Mouse (Mus musculus) kidney, adult 2 months (tissue): ENCODE measurements around the gene Tenm4. TPM values are rescaled to one million over a fixed set of nuclear protein-coding genes. Genes with fewer than 3 reads are reported as not detected.

Source experiments
- DNase-seq: peaks from one replicate; pipeline ENCODE4 v3.0.0; 2021
- H3K27ac ChIP-seq: fragments of 200-500 bp; 2 replicates; pipeline ENCODE4 v1.5.1; 2012; ENCODE audit warnings: low read depth, low read length, control low read depth, inconsistent platforms; ENCODE audit not compliant: insufficient read depth
- H3K27me3 ChIP-seq: fragments of 200-500 bp; replicated peaks from 2 replicates; pipeline ENCODE4 v1.6.1; 2012; ENCODE audit warnings: mild to moderate bottlenecking, moderate library complexity, low read length, inconsistent platforms; ENCODE audit not compliant: control insufficient read depth, insufficient read depth
- H3K36me3 ChIP-seq: fragments of 200-500 bp; 2 replicates; pipeline ENCODE4 v1.6.1; 2012; ENCODE audit warnings: mild to moderate bottlenecking, moderate library complexity, low read length, inconsistent platforms; ENCODE audit not compliant: control insufficient read depth, insufficient read depth
- H3K4me1 ChIP-seq: fragments of 200-500 bp; 2 replicates; pipeline ENCODE4 v1.6.1; 2011; ENCODE audit warnings: low read length; ENCODE audit not compliant: control insufficient read depth, insufficient read depth
- H3K4me3 ChIP-seq: fragments of 200-500 bp; 2 replicates; pipeline ENCODE4 v1.5.1; 2011; ENCODE audit warnings: mild to moderate bottlenecking, low read depth, low read length, control low read depth; ENCODE audit not compliant: insufficient read depth
- CTCF ChIP-seq: fragments of 200-500 bp; conservative IDR thresholded peaks from 2 replicates; pipeline ENCODE4 v1.5.1; 2011; ENCODE audit warnings: low read depth, mild to moderate bottlenecking, control low read depth, low read length, moderate library complexity, mixed read lengths; ENCODE audit not compliant: insufficient read depth, insufficient read length
- POLR2A ChIP-seq: fragments of 200-500 bp; IDR thresholded peaks from one replicate; pipeline ENCODE4 v1.6.1; 2011; ENCODE audit warnings: low read depth, low read length, control low read depth
- WGBS: fragments of 180-500 bp; shearing (Covaris S2); methylation state at CpG from one replicate; pipeline ENCODE4 v1.1.7; 2018; 5-methylcytosine and 5-hydroxymethylcytosine counted together
- polyA plus RNA-seq: library from polyadenylated mRNA; depleted of rRNA; stranded (reverse); fragments of >200 nt; gene quantifications from 2 replicates; pipeline ENCODE4 v1.2.3, GENCODE M21; 2012

Tenm4 gene
- polyA plus RNA-seq, 1 experiment: 3.3 TPM

GRCm38 (mm10) chr7:96852781-96853180, 681.7 kb downstream of the Tenm4 start:
- no peak for DNase-seq
- WGBS: 92% methylated on average over 2 of the region's 2 CpGs
- H3K27me3 ChIP-seq: no peaks in the 10 kb centered on the region
- H3K27ac ChIP-seq: no peak overlapping the region
- H3K4me1 ChIP-seq: no peaks in the 10 kb centered on the region
- H3K4me3 ChIP-seq: no peak overlapping the region
- TF ChIP-seq CTCF: no peak
- TF ChIP-seq POLR2A: no peak
- H3K36me3 ChIP-seq: no peaks in the 10 kb centered on the region

GRCm38 (mm10) chr7:96855867-96856406, 684.9 kb downstream of the Tenm4 start:
- WGBS: 73% methylated on average over 5 of the region's 5 CpGs
- TF ChIP-seq CTCF (no peak), POLR2A (no peak)
- Histone ChIP-seq H3K4me3 (no peak overlapping the region), H3K27me3 (no peaks in the 10 kb centered on the region), H3K27ac (no peak overlapping the region), H3K4me1 (no peaks in the 10 kb centered on the region), H3K36me3 (no peaks in the 10 kb centered on the region)
- DNase-seq: no peak

GRCm38 (mm10) chr7:96856518-96856917, 685.5 kb downstream of the Tenm4 start:
- Histone ChIP-seq H3K27ac (no peak overlapping the region), H3K36me3 (no peaks in the 10 kb centered on the region), H3K4me3 (no peak overlapping the region), H3K4me1 (no peaks in the 10 kb centered on the region), H3K27me3 (no peaks in the 10 kb centered on the region)
- TF ChIP-seq CTCF (no peak), POLR2A (no peak)
- 66% methylated on average over 4 of the region's 4 CpGs for WGBS
- DNase-seq: no peak

- H3K4me3 ChIP-seq: no peak overlapping the region
- TF ChIP-seq POLR2A (no peak), CTCF (no peak)
- no peak overlapping the region for H3K27ac ChIP-seq
- WGBS: 73% methylated on average over 2 of the region's 2 CpGs
- DNase-seq: no peak
- H3K4me1 ChIP-seq: no peaks in the 10 kb centered on the region
- no peaks in the 10 kb centered on the region for H3K27me3 ChIP-seq
- H3K36me3 ChIP-seq: no peaks in the 10 kb centered on the region
Measured at GRCm38 (mm10) chr7:96859077-96859476, 688.0 kb downstream of the Tenm4 start.

GRCm38 (mm10) chr7:96859684-96860083, 688.6 kb downstream of the Tenm4 start:
- no peak for TF ChIP-seq CTCF
- no peak for TF ChIP-seq POLR2A
- H3K4me3 ChIP-seq: no peak overlapping the region
- DNase-seq: no peak
- H3K27me3 ChIP-seq: no peaks in the 10 kb centered on the region
- H3K27ac ChIP-seq: no peak overlapping the region
- no peaks in the 10 kb centered on the region for H3K36me3 ChIP-seq
- 79% methylated on average over 5 of the region's 5 CpGs for WGBS
- no peaks in the 10 kb centered on the region for H3K4me1 ChIP-seq

- no peaks in the 10 kb centered on the region for H3K4me1 ChIP-seq
- H3K36me3 ChIP-seq: no peaks in the 10 kb centered on the region
- no peak overlapping the region for H3K4me3 ChIP-seq
- DNase-seq: no peak
- TF ChIP-seq POLR2A (no peak), CTCF (no peak)
- no peak overlapping the region for H3K27ac ChIP-seq
- WGBS: 59% methylated on average over 4 of the region's 4 CpGs
- no peaks in the 10 kb centered on the region for H3K27me3 ChIP-seq
Measured at GRCm38 (mm10) chr7:96860650-96861049, 689.6 kb downstream of the Tenm4 start.

- Histone ChIP-seq H3K4me3 (no peak overlapping the region), H3K27me3 (no peaks in the 10 kb centered on the region), H3K36me3 (no peaks in the 10 kb centered on the region), H3K4me1 (no peaks in the 10 kb centered on the region), H3K27ac (no peak overlapping the region)
- no peak for DNase-seq
- no peak for TF ChIP-seq POLR2A
- TF ChIP-seq CTCF: no peak
- 74% methylated on average over 7 of the region's 7 CpGs for WGBS
Measured at GRCm38 (mm10) chr7:96864894-96865722, 694.1 kb downstream of the Tenm4 start.
